Mouse (Mus musculus): ENCODE measurements around the gene Rhob. TPM values are rescaled to one million over a fixed set of nuclear protein-coding genes. Genes with fewer than 3 reads are reported as not detected.

The Rhob gene
- polyA plus RNA-seq, 1 experiment from 2014 or later: 23.2 TPM

DNA sequence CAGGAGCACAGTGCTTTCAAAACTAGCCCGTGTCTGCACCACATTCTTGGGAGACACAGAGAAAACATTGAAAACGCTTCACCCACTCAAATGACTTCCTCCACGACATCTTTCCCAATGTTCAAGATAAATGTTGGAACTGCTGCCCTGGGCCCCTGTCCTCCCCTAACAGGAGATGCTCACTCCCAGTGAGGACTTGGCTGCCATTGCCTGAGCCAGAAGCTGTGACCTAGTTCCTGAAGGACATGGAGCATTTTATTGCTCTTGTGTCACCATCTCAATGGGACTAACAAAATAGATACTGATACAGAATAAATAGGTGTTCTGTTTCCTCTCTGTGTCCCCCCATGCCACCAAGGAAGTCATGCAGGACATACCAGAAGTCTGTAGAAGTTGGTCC lies 5.1 kb downstream of the Rhob start:
- Histone ChIP-seq H3K9ac (ENCODE audit: low read depth, low read length) (no peak overlapping the region), H3K36me3 (ENCODE audit: control insufficient read depth, insufficient read depth, low read length) (no peaks in the 10 kb centered on the region), H3K27me3 (replicated peaks; ENCODE audit: control insufficient read depth, insufficient read depth, low read length) (no peaks in the 10 kb centered on the region), H3K9me3 (ENCODE audit: control insufficient read depth, low read length) (no peaks in the 10 kb centered on the region), H3K27ac (ENCODE audit: low read depth, low read length) (no peak overlapping the region), H3K4me2 (no peak overlapping the region), H3K4me3 (ENCODE audit: low read depth, low read length) (no peak overlapping the region), H3K4me1 (replicated peaks; ENCODE audit: control insufficient read depth, insufficient read depth, low read length) (peaks cover 16% of the 10 kb centered on the region; the same call in 1 of the 2 replicates)
- 72% methylated on average over 3 of the region's 3 CpGs for WGBS
- ATAC-seq (replicated peaks; ENCODE audit: low FRiP score): no peak
- no peak for DNase-seq (ENCODE audit: low spot score)

DNA sequence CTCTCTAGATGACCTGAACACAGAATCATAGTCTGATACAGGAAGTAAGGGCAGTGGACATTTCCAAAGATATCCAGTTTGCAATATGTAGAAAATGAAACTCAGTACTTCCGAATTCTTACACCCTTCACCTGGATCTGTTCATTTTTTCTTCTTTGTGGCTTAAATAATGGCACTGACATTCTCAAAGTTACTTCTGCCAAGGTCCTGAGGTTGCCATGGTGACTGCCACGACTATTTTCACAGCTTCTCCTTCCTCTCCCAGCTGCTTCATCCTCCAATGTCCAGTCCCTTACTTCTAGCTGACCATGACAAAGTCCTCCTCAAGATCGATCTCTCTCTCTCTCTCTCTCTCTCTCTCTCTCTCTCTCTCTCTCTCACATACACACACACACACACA lies 6.4 kb downstream of the Rhob start:
- H3K4me2 ChIP-seq: no peak overlapping the region
- H3K9ac ChIP-seq (ENCODE audit: low read depth, low read length): no peak overlapping the region
- peaks cover 9% of the 10 kb centered on the region; the same call in 1 of the 2 replicates for H3K4me1 ChIP-seq (replicated peaks; ENCODE audit: control insufficient read depth, insufficient read depth, low read length)
- WGBS: 65% methylated on average over 3 of the region's 3 CpGs
- H3K4me3 ChIP-seq (ENCODE audit: low read depth, low read length): no peak overlapping the region
- H3K27ac ChIP-seq (ENCODE audit: low read depth, low read length): no peak overlapping the region
- H3K36me3 ChIP-seq (ENCODE audit: control insufficient read depth, insufficient read depth, low read length): no peaks in the 10 kb centered on the region
- H3K27me3 ChIP-seq (replicated peaks; ENCODE audit: control insufficient read depth, insufficient read depth, low read length): no peaks in the 10 kb centered on the region
- no peaks in the 10 kb centered on the region for H3K9me3 ChIP-seq (ENCODE audit: control insufficient read depth, low read length)
- DNase-seq (ENCODE audit: low spot score): no peak
- no peak for ATAC-seq (replicated peaks; ENCODE audit: low FRiP score)

DNA sequence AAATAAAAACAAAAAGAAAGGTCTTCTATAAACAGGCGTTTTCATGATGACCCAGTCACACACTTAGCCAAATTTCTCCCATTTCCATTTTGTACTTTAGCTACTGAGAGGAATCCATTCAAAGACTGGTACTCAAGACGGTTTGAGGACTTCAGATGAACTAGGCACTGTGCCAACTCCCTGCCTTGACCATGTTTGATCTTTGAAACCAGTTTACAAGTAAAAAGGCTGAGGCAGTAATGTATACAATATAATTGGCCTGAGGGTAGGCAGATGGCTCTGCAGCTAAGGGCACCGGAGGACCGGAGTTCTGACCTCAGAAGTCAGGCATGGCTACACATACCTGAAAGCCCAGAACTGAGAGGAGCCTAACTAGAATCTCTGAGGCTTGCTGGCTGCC lies 10.7 kb downstream of the Rhob start:
- Histone ChIP-seq H3K27me3 (replicated peaks; ENCODE audit: control insufficient read depth, insufficient read depth, low read length) (no peaks in the 10 kb centered on the region), H3K4me2 (no peak overlapping the region), H3K4me1 (replicated peaks; ENCODE audit: control insufficient read depth, insufficient read depth, low read length) (no peaks in the 10 kb centered on the region), H3K9ac (ENCODE audit: low read depth, low read length) (no peak overlapping the region), H3K36me3 (ENCODE audit: control insufficient read depth, insufficient read depth, low read length) (no peaks in the 10 kb centered on the region), H3K4me3 (ENCODE audit: low read depth, low read length) (no peak overlapping the region), H3K9me3 (ENCODE audit: control insufficient read depth, low read length) (no peaks in the 10 kb centered on the region), H3K27ac (ENCODE audit: low read depth, low read length) (no peak overlapping the region)
- DNase-seq (ENCODE audit: low spot score) (no peak), ATAC-seq (replicated peaks; ENCODE audit: low FRiP score) (no peak)
- 75% methylated on average over 4 of the region's 4 CpGs for WGBS

DNA sequence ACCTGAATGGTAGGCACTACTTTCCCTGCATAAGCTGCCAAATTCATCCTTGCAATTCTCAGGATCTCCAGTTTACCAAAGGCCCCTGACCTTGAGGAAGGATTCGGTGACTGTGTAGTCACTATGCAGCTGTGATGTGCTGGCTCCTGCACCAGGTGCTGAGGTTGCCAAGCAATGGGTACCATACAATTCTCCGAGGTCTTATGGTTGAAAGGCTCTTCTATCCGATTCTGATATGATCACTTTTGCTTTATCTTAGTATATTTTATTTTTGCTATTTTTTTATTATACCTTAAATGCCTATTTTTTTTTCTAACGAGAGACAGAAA lies 11.2 kb downstream of the Rhob start:
- WGBS: 81% methylated on average over 4 of the region's 4 CpGs
- H3K36me3 ChIP-seq (ENCODE audit: control insufficient read depth, insufficient read depth, low read length): no peaks in the 10 kb centered on the region
- no peak overlapping the region for H3K27ac ChIP-seq (ENCODE audit: low read depth, low read length)
- ATAC-seq (replicated peaks; ENCODE audit: low FRiP score): no peak
- H3K9me3 ChIP-seq (ENCODE audit: control insufficient read depth, low read length): no peaks in the 10 kb centered on the region
- H3K4me1 ChIP-seq (replicated peaks; ENCODE audit: control insufficient read depth, insufficient read depth, low read length): no peaks in the 10 kb centered on the region
- H3K27me3 ChIP-seq (replicated peaks; ENCODE audit: control insufficient read depth, insufficient read depth, low read length): no peaks in the 10 kb centered on the region
- no peak for DNase-seq (ENCODE audit: low spot score)
- no peak overlapping the region for H3K9ac ChIP-seq (ENCODE audit: low read depth, low read length)
- H3K4me2 ChIP-seq: no peak overlapping the region
- no peak overlapping the region for H3K4me3 ChIP-seq (ENCODE audit: low read depth, low read length)

DNA sequence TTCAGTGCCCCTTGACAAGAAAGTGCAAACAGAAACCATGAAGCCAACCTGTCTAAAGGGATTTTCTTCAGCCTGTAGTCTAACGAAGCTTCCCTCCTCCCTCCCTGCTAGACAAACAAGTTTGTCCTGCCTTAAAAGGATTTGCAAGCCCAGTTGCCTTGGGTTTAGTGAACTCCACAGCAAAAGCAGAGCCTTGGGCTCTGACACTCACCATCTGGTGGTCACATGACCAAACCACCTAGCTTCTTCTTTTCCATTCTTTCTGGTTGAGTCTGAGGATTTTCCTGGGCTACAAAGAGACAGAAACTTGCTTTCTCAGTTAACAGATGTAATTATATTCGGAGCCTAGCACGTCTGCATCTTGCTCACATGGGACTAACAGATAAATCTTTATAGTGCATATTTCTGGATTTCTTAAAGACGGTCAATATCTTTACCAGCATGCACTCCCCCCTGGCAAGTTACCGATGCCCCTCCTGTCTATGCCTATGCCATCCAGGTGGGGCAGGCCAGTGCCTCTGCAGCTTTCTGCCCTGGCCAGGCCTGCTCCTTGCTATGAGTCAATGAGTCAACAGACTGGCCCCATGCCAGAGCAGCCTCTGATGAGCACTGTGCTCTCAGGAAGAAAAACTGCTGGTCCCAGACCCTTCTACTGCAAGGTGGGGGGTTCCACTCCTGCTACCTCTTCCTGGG lies 11.7 kb downstream of the Rhob start:
- Histone ChIP-seq H3K4me1 (replicated peaks; ENCODE audit: control insufficient read depth, insufficient read depth, low read length) (no peaks in the 10 kb centered on the region), H3K9ac (ENCODE audit: low read depth, low read length) (no peak overlapping the region), H3K36me3 (ENCODE audit: control insufficient read depth, insufficient read depth, low read length) (no peaks in the 10 kb centered on the region), H3K9me3 (ENCODE audit: control insufficient read depth, low read length) (no peaks in the 10 kb centered on the region), H3K27me3 (replicated peaks; ENCODE audit: control insufficient read depth, insufficient read depth, low read length) (no peaks in the 10 kb centered on the region), H3K4me2 (no peak overlapping the region), H3K27ac (ENCODE audit: low read depth, low read length) (no peak overlapping the region), H3K4me3 (ENCODE audit: low read depth, low read length) (no peak overlapping the region)
- DNase-seq (ENCODE audit: low spot score): no peak
- 71% methylated on average over 5 of the region's 5 CpGs for WGBS
- no peak for ATAC-seq (replicated peaks; ENCODE audit: low FRiP score)

DNA sequence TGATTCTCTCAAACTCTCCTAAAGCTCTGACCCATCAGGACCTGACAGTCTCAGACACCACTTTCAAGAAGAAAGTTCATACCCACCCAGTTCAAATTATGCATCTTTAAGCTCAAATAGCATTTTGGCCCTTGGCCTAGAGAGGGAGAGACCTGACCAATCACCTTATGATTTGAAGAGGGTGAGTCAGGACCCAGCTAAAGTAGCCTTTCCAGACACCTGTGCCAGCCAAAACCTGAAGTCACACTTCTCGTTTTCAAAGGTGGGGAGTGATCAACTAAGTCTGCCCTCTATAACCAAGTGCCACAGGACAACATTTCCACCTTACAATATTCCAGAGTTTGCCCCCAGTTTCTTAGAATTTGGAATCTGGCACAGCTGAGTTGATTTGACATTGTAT lies 12.5 kb downstream of the Rhob start:
- no peaks in the 10 kb centered on the region for H3K36me3 ChIP-seq (ENCODE audit: control insufficient read depth, insufficient read depth, low read length)
- H3K9ac ChIP-seq (ENCODE audit: low read depth, low read length): no peak overlapping the region
- H3K27ac ChIP-seq (ENCODE audit: low read depth, low read length): no peak overlapping the region
- no peaks in the 10 kb centered on the region for H3K9me3 ChIP-seq (ENCODE audit: control insufficient read depth, low read length)
- H3K27me3 ChIP-seq (replicated peaks; ENCODE audit: control insufficient read depth, insufficient read depth, low read length): no peaks in the 10 kb centered on the region
- 69% methylated on average over 1 of the region's 1 CpGs for WGBS
- no peak overlapping the region for H3K4me3 ChIP-seq (ENCODE audit: low read depth, low read length)
- no peak overlapping the region for H3K4me2 ChIP-seq
- DNase-seq (ENCODE audit: low spot score): no peak
- ATAC-seq (replicated peaks; ENCODE audit: low FRiP score): no peak
- H3K4me1 ChIP-seq (replicated peaks; ENCODE audit: control insufficient read depth, insufficient read depth, low read length): no peaks in the 10 kb centered on the region

DNA sequence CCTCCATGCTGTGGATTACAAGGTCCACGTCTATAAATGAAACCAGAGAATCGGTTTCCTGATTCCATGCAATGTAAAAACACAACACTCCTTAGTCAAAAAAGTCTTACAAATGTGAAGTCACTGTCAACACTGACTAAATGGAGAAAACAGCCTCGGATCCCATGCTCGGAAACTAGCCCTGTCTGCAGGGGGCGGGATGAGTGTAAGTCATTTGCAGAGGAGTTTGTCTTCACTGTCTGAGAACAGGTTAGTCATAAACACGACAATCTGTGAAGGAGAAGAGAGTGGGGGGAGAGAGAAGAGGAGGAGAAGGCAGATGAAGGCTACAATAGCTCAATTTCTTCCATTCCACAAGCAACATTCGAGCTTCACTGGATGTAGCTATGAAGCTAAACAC lies 14.6 kb downstream of the Rhob start:
- H3K4me1 ChIP-seq (replicated peaks; ENCODE audit: control insufficient read depth, insufficient read depth, low read length): no peaks in the 10 kb centered on the region
- no peak overlapping the region for H3K9ac ChIP-seq (ENCODE audit: low read depth, low read length)
- no peaks in the 10 kb centered on the region; the same call in 1 of the 2 replicates for H3K27me3 ChIP-seq (replicated peaks; ENCODE audit: control insufficient read depth, insufficient read depth, low read length)
- H3K9me3 ChIP-seq (ENCODE audit: control insufficient read depth, low read length): no peaks in the 10 kb centered on the region
- 75% methylated on average over 7 of the region's 7 CpGs for WGBS
- H3K4me3 ChIP-seq (ENCODE audit: low read depth, low read length): no peak overlapping the region
- no peak overlapping the region for H3K27ac ChIP-seq (ENCODE audit: low read depth, low read length)
- DNase-seq (ENCODE audit: low spot score) (no peak), ATAC-seq (replicated peaks; ENCODE audit: low FRiP score) (no peak)
- no peak overlapping the region for H3K4me2 ChIP-seq
- no peaks in the 10 kb centered on the region for H3K36me3 ChIP-seq (ENCODE audit: control insufficient read depth, insufficient read depth, low read length)

DNA sequence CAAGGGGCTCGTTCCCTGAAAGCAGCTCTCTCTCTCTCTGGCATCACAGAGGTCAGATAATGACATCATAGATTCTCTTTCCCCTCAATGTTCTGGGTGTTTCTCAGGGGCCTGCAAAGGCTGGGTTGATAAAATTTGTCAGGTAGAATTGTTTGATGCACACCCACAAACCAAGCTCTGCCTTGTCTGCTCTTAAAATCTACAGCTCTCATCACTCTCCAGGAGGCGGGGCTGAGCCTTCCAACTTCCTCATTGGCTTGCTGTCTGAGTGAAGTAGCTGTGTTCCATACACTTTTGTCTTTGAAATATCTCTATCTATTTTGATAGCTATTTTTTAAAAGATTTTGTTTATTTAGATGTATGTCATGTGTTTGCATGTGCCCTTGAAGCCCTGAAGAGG lies 17.6 kb downstream of the Rhob start:
- DNase-seq (ENCODE audit: low spot score) (no peak), ATAC-seq (replicated peaks; ENCODE audit: low FRiP score) (no peak)
- no peaks in the 10 kb centered on the region for H3K4me1 ChIP-seq (replicated peaks; ENCODE audit: control insufficient read depth, insufficient read depth, low read length)
- H3K9me3 ChIP-seq (ENCODE audit: control insufficient read depth, low read length): no peaks in the 10 kb centered on the region
- no peaks in the 10 kb centered on the region; the same call in 1 of the 2 replicates for H3K27me3 ChIP-seq (replicated peaks; ENCODE audit: control insufficient read depth, insufficient read depth, low read length)
- H3K36me3 ChIP-seq (ENCODE audit: control insufficient read depth, insufficient read depth, low read length): no peaks in the 10 kb centered on the region
- no peak overlapping the region for H3K4me2 ChIP-seq
- no peak overlapping the region for H3K4me3 ChIP-seq (ENCODE audit: low read depth, low read length)
- H3K9ac ChIP-seq (ENCODE audit: low read depth, low read length): no peak overlapping the region
- 63% methylated on average over 2 of the region's 2 CpGs for WGBS
- H3K27ac ChIP-seq (ENCODE audit: low read depth, low read length): no peak overlapping the region

DNA sequence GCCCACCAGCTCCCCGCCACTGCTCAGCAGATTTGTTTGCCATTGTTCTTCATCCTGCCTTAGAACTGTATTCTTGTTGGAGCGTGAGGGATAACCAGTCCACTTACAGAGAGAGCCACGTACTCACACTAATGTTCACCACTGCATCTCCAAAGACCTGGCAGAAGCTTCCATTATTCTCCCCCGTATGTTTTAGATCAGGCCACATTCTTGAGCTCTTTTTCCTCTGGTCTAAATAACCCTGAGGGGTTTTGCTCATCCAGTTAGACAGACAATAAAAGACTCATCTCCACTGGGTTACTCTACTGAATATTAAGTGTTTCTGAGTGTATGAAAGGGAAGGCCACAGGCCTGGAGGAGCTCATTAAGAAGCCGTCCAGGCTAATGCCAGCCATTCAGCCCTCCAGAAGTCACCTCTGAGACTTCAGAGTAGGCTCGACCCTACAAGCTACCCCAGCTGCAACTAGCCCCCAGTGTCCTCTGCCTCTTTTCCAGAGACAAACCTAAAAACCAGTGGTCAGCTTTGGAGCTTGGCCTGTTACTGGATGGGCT lies 24.9 kb downstream of the Rhob start:
- ATAC-seq (replicated peaks; ENCODE audit: low FRiP score) (no peak), DNase-seq (ENCODE audit: low spot score) (no peak)
- H3K4me1 ChIP-seq (replicated peaks; ENCODE audit: control insufficient read depth, insufficient read depth, low read length): no peaks in the 10 kb centered on the region
- H3K36me3 ChIP-seq (ENCODE audit: control insufficient read depth, insufficient read depth, low read length): no peaks in the 10 kb centered on the region
- H3K9ac ChIP-seq (ENCODE audit: low read depth, low read length): no peak overlapping the region
- no peak overlapping the region for H3K4me3 ChIP-seq (ENCODE audit: low read depth, low read length)
- no peak overlapping the region for H3K4me2 ChIP-seq
- no peak overlapping the region for H3K27ac ChIP-seq (ENCODE audit: low read depth, low read length)
- no peaks in the 10 kb centered on the region for H3K27me3 ChIP-seq (replicated peaks; ENCODE audit: control insufficient read depth, insufficient read depth, low read length)
- 70% methylated on average over 6 of the region's 6 CpGs for WGBS
- no peaks in the 10 kb centered on the region for H3K9me3 ChIP-seq (ENCODE audit: control insufficient read depth, low read length)
